Mouse (Mus musculus) embryo, embryonic 11 days (tissue): ENCODE results near the gene Psma7.

ENCODE experiments used
- DNase-seq: peaks from one replicate; pipeline ENCODE4 v3.0.0-alpha.2; 2015

The Psma7 gene

DNA sequence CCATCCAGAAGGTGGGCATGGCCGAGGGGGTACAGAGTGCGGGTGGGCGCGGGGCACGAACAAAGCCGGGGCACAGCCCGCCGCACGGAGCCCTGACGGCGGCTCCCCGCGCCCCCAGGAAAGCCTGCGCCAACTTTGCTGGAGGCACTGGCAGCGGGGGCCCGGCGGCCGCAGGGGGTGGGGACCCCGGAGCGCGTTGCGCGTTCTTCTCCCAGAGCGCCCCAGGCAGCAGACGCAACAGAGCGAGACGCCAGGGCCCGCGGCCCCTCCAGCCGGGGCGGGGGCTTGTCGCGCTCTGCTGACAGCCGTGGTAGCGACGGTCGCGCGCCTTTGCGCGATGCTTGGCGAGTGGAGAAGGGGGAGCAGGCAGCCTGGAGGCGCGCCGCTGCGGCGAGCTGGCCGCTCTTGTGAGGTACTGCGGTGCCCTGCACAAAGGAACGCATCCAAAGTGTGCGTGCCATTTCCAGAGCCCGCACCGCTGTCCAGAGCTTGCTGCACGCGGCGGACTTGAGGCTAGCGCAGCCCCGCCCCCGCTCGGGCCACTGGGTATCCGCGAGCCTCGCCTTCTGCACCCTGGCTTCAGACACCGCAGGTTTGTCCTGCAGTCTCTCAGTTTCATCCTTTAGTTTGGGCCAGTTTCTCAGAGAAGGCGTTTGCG lies 754 bp upstream of the Psma7 start:
- DNase-seq = peak; percentile 85

DNA sequence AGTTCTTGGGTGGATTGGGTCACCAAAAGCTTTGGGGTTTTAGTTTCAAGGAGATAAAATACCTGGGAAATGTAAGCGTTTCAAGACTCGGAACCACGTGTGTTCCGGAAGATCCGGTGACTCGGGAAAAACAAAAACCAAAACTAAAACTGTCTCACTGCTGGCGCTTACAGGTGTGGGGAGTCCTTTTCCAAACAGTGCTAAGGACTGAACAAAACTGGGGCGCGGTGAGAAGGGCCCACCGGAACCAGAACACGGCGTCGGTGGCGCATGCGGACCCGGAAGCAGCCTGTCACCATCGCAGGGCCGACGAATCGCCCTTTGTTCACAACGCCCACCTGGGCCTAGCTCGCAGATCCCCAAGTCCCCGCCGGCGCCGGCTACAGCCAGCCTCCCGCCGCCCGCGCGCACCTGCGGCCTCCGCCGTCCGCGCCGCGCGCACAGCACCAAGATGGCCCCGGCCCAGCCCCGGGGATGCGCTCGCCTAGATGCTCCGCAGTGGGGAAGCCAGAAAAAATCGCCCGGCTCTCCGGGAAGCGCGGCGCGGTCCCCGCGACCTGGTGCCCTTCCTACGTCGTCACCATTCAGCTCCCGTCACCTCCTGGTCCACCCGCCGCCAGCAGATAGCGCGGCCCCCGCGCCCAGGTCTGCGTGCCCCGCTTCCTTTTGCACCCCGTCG lies 517 bp downstream of the Psma7 start:
- DNase-seq = peak; percentile 72

- DNase-seq = no peak
These were observed 1.8 kb downstream of the Psma7 start for GRCm38 (mm10) chr2:180040406-180040805.

GRCm38 (mm10) chr2:180034753-180035152 lies 7.5 kb downstream of the Psma7 start:
- no peak for DNase-seq

- no peak for DNase-seq
These were observed 8.3 kb downstream of the Psma7 start for GRCm38 (mm10) chr2:180033956-180034355.

DNA sequence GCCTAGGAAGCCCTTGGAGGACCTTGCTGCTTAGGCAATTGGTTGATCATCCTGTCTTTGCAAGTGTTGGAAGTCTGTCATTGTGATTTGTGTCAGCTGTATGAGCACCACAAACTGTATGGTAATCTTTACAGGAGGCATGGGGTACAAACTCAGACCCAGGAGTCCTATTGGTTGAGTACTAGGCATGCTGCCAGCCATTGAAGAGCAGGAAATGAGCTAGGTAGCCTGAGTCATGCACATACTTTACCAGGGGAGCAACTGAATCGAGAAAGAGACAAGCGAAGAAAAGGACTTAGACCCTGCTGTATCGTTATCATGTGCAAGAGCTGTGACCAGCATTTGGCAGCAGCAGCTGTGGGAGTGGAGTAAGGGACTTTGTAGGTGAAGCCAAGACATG lies 9.3 kb downstream of the Psma7 start:
- DNase-seq = no peak

DNA sequence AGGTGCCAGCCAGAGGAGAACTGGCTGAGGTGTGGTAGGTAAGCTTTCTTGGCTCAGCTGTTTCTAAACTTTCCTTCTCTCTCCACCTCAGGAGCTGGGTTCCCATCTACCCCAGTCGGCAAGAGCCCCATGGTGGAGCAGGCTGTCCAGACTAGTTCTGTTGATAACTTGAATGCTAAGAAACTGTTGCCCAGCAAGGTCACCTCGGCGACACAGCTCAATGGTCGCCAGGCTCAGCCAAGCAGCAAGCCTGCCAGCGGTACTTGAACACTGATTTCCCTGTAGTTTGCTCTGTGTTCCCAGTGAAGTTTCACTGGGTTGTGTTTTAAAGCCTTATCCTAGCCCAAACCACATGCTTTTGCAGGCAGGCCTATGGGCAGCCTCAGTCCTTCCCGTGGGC lies 11.0 kb downstream of the Psma7 start:
- DNase-seq = no peak

- no peak for DNase-seq
These were observed 14.5 kb downstream of the Psma7 start for GRCm38 (mm10) chr2:180027768-180028167.

DNA sequence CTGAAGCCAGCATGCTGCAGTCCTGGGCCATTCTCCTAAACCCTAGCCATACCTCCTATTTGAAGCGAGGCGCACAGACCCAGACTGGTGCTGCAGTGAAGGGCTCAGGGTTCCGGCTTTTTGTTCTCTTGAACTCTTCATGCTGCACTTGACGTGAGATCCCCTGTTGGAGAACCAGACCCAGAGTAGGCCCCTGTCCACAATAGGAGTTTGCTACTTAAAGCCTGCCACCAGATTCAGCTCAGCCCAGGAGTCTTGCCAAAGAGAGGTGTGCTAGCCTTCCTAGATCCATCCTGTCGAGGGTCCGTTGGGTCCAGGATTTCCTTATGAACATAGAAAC lies 16.4 kb downstream of the Psma7 start:
- no peak for DNase-seq

GRCm38 (mm10) chr2:180025135-180025860 lies 16.9 kb downstream of the Psma7 start:
- DNase-seq = peak; percentile 52

GRCm38 (mm10) chr2:180024401-180025098 lies 17.7 kb downstream of the Psma7 start, which contains the start of gene Lsm14b:
Lsm14b (plus strand) TSS chr2:180024987.
- peak; percentile 98 for DNase-seq

GRCm38 (mm10) chr2:180022751-180023150 lies 19.5 kb downstream of the Psma7 start:
- DNase-seq = no peak

- DNase-seq = no peak
These were observed 21.3 kb downstream of the Psma7 start for GRCm38 (mm10) chr2:180020919-180021318.

GRCm38 (mm10) chr2:180020091-180020661 lies 22.1 kb downstream of the Psma7 start:
- DNase-seq = no peak

DNA sequence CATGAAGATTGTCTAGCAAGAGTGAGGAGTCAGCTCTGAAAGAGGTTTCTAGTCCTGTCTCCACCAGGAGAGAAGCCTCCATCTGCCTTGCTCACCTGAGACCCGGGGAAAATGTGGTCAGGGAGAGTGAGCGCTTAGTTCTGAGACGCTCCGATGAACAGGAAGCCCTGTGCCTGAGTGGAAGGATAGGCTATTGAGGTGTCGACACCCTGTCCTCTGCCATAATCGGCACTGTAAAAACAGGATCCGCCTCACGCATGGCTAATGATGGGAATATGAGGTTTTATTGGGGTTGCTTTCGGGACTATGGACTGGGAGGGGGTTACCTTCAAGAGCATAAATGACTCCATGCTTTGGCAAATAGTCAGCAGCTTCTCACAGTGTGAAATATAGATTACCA lies 23.7 kb downstream of the Psma7 start:
- no peak for DNase-seq

GRCm38 (mm10) chr2:180017632-180018031 lies 24.6 kb downstream of the Psma7 start:
- no peak for DNase-seq

- DNase-seq = no peak
These were observed 28.5 kb downstream of the Psma7 start for GRCm38 (mm10) chr2:180013686-180014085.

GRCm38 (mm10) chr2:180011370-180011769 lies 30.9 kb downstream of the Psma7 start:
- DNase-seq = no peak

GRCm38 (mm10) chr2:180010686-180011085 lies 31.5 kb downstream of the Psma7 start:
- DNase-seq = no peak

GRCm38 (mm10) chr2:180006352-180007017 lies 35.7 kb downstream of the Psma7 start:
- DNase-seq = no peak

DNA sequence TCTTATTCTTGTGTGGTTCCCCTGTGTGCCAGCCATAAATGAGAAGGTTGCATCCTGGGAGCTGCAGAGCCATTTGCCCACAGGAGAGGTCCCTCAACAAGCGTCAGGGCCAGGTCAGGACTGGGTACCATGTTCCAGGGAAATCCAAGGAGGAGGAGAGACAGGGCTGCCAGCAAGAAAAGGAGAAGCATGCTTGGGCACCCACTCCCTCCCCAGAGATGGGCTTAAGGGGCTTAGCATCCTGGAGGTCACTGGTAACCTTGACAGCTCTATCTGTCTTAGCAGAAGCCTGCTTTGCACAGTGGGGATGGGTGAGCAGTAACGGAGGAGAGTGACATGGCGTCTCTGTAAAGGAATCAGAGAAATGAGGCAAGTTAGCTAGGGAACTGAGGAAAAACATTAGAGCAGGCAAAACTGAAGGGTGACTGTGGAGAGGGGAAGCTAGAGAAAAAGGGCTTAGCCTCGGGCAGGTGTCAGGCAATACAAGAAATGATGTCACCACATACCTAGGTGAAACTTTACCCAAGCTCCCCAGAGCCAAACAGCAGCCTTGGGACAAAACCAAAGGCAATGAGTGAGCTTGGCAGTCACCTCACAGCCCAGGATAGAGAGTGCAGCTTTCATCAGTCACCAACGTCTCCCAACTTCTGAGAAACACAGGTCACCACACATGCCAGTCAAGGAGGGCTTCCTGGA lies 36.4 kb downstream of the Psma7 start:
- DNase-seq = no peak

GRCm38 (mm10) chr2:180001635-180002034 lies 40.6 kb downstream of the Psma7 start:
- no peak for DNase-seq
